Mouse (Mus musculus) T-helper 1 cell (primary cell): ENCODE measurements around the gene Olfr1393.

Experiments
- in situ Hi-C: fragments of 300-600 bp; cut with MboI, MseI; formaldehyde crosslinking; loops from one replicate; pipeline ENCODE4 v1.15.1; 2025; ENCODE audit warnings: high pct_unique_total_duplicates

The Olfr1393 gene

DNA sequence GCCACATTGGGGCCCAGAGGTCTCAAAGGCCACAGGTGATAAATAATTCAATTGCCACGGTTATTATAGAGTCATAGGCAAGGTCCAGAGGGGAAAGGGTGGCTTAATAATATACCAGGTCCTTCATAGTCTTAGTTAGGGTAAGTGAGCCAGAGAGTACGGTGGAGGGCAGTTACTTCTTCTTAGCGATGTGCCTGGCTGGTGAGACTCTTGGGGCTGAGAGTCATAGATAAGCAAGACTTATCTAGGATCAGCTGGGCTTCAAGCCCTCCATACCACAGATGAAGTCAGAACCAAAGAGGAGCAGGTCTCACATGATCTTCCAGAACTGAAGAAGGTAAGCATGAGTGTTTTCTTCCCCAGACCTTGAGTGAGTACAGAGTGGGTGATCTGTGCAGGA is at the start of gene Olfr1393:
Gene Olfr1393, plus strand, starts transcription at position 83 of the 400 bp plus-strand sequence.
- in situ Hi-C loops: loop anchor here (10.0 kb wide), 1 partner anchor 413 kb away; no protein-coding TSS in a partner anchor

DNA sequence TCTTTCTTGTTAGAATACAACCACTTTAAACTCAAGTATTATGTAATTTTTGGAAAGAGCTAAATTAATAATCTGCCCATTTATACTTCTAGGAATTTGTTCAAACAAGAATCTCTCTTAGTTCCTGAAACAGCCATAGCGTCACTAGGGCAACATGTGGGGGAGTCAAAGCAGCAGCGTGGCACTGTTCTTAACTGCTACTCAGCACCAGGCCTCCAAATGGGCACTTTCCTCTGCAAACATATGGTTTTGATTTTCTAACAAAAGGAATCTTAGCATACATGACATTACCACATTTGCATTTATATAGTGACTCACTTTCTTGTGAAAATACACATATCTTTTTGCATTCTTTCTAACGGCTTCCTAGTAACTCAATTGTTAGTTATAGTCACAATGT is 45.3 kb upstream of the Olfr1393 start:
- in situ Hi-C loops: no loop called here

DNA sequence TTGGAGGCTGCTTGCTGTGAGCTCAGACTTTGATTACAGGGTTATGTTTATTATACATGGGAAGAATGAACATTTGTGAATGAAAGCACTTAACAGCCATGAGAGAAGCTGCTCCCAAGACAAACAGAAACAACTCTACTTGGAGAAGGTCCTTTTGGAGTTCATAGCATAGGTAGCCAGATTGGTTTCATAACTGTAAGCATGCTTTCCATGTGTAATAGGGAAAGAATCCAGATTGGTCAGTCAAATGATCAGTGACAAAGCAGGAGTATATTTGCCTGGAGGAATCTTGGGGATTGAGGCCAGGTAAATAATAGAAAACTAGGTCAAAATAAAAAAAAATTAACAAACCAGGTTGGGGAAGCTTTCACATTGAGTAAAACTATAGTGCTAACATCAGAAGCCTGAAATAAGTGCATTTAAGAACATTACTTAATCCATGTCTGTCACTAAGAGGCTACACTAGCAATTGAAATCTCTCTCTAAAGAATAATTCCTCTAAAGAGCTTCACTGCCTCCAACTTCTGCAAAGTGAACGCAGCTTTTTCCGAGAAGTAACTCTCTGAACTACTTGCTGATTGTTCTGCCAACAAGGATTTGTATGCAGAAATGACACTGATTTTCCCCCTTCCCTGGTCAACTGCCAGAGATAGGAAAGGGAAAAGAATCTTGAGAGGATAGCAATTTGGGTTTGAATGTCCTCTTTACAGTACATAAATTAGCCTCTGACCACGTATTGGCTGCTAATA is 42.5 kb upstream of the Olfr1393 start:
- in situ Hi-C loops: no loop called here

DNA sequence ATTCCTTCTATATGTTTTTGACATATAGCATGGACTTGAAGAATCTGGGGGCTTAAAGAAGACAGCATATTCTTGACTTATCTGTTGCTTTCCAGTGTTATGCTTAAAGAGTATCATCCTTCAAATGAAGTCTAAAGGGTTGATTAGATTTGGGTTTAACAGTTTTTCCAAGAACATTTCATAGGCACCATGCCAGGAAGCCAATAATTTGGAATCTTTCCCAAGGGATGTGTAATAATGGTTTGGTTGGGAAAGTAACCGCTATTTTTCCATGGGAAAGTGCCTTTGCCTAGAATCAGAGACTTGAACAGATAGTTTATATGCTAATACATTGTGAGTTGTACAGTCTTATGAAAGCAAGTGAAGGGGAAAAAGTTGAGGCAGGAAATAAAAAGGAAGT is 41.2 kb upstream of the Olfr1393 start:
- in situ Hi-C loops: no loop called here

DNA sequence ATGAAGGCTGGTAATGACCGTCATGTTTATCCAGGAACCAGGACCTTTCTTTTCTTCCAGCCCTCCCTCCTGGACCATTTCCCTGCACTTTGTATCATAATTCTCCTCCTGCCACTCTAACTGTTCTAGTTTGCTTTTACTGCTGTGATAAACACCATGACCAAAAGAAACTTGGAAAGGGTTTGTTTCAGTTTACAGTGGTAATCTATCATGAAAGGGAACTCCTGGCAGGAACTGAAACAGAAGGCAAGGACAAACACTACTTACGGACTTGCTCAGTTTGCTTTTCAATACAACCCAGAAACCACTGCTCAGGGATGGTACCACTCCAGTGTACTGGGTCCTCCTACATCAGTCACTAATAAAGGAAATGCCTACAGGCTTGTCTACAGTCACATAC is 40.6 kb upstream of the Olfr1393 start:
- in situ Hi-C loops: no loop called here

DNA sequence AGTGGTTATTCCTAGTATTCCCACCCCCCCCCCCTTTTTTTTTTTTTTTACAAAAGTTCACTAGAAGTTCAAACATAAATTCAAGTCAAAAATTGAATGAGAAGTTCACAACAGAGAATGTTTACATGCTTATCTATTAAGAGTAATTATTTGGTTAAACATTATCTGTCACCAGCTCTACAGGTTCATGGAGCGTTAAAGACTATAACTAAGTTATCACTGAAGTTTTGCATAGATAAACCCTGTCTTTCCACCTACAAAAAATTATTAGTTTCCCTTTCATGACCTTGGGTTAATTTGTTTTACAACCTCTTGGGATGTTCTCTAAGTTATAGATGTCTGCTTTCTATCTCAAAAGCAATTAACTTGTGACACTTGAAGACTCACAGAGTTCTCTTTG is 37.8 kb upstream of the Olfr1393 start:
- in situ Hi-C loops: no loop called here

DNA sequence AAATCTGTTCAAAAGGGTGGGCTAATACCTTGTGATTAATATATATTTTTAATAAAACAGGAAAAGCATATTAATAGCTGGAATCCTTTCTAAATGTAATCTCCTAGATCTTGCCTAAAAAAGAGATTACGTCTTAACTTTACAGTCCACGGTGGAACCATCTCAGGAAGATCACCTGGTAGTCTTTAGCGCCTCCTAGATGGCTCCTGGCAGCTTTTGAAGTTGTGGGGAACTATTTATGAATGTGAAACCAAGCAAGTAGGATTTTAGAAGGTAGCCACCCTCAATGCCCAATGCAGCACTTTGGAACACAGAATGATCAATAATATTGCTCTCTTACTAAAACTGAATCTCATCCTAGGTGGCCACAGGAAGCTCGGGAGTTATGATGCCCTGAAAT is 37.2 kb upstream of the Olfr1393 start:
- in situ Hi-C loops: no loop called here

DNA sequence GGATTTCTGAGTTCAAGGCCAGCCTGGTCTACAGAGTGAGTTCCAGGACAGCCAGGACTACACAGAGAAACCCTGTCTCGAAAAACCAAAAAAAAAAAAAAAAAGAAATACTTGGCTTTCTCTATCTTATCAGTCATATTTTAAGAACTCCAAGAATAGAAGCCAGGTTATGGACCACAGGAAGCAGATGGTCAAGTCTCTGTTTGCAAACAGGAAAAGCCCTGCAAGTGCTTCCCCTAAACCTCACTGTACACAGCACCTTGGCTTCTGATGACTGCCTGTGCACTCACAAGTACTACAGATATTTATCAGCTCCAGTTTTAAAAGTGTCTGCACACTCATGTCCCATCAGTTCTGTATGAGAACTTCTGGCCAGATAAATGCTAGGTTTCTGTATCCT is 36.6 kb upstream of the Olfr1393 start:
- in situ Hi-C loops: no loop called here

DNA sequence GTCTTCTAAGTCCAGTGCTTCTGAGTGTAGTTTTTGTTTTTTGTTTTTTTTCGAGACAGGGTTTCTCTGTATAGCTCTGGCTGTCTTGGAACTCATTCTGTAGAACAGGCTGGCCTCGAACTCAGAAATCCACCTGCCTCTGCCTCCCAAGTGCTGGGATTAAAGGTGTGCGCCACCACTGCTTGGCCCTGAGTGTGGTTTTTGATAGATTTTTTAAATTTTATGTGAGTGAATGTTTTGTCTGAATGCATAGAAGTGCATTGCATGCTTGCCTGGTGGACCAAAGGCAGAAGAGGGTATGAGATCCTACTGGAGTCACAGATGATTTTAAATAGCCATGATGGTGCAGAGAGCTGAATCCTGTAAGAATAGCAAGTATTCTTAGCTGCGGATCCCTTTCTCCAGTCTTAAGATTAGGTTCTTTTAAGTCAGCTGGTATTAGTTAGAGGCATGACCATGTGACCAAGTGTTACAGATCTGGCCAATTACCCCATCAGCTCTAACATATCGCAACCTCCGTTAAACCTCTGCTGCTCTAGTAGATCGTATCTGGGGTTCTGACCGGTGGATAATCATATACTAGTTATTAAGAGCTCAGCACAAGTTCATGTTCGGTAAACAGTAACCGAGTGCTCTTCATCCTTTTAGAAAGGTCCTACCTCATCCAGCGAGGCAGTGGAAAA is 35.0 kb upstream of the Olfr1393 start:
- in situ Hi-C loops: no loop called here

DNA sequence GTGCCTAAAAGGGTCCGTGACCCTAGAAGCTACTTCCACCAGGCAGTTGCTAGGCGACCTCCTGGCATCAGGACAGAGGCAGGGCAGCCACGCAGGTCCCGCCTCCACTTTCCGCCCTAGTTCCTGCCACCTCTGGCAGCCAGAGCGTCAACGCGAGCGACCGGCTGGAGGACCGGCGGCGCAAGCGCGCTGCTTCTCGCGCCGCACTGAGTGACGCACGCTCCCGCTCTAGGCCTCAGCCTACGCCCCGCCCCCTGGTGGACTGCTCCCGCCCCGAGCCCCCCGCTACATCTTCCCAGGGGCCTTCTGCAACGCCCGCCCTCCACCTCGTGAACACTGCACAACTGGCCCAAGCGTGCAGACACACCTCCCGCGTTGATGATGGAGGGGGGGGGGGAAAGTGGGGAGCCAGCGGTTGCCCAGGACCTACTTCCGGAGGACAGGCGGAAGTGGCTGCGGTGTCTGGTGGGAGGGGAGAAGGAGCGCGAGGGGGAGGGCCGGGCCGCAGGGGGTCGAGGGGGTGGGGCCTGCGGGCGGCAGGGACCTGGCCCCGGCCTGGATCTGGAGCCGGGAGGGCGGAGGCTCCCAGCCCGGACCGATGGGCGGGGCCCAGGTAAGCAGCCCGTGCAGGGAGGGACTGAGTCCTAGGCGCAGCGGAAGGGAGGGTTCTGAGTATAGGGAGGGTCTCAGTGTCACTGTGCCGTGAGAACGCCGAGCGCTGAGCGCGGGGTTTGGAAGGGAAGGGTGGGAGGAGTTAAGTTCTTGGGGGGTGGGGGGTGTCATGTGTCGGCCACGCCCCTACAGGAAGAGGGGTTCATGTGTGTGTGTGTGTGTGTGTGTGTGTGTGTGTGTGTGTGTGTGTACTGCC is 34.1 kb upstream of the Olfr1393 start, which contains the start of gene Mgat1:
Gene Mgat1, plus strand, starts transcription at position 465 of the 868 bp plus-strand sequence.
- in situ Hi-C loops: no loop called here

DNA sequence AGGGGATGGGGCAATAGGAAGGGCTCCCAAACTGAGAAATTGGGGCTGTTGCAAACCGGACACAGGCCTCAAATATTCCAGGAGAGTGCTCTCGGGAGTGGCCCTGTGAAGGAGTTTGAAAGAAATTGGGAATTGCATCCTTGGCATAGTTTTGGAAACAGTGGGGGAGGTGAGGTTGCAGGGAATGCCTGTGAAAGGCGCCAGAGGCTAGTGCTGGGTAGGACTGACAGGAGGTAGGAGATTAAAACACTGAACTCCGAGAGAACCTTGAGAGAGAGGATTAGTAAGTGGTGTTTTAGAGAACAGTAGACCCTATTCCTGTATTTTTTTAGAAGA is 33.5 kb upstream of the Olfr1393 start:
- in situ Hi-C loops: no loop called here

DNA sequence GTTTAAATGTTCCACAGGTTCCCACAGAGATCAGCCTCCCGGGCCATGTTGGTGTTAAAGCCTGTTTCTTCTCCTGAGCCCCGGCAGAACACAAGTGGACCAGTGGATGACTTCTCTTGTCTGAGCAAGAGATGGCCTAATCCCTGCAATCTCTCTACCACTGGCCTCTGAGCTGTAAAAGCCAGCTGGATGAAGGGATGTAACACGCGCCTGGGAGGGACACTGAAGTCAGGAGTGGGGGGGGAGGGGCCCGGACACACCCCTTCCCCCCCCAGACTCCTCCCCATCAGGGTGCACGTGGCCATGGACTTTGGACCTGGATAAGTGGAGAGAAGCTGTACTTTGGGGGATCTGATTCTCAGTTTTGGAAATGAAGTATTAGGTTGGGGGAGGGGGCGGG is 32.9 kb upstream of the Olfr1393 start:
- in situ Hi-C loops: loop anchor here (5.0 kb wide), 1 partner anchor 373 kb away; the partner anchor contains the start of gene Irgm1

DNA sequence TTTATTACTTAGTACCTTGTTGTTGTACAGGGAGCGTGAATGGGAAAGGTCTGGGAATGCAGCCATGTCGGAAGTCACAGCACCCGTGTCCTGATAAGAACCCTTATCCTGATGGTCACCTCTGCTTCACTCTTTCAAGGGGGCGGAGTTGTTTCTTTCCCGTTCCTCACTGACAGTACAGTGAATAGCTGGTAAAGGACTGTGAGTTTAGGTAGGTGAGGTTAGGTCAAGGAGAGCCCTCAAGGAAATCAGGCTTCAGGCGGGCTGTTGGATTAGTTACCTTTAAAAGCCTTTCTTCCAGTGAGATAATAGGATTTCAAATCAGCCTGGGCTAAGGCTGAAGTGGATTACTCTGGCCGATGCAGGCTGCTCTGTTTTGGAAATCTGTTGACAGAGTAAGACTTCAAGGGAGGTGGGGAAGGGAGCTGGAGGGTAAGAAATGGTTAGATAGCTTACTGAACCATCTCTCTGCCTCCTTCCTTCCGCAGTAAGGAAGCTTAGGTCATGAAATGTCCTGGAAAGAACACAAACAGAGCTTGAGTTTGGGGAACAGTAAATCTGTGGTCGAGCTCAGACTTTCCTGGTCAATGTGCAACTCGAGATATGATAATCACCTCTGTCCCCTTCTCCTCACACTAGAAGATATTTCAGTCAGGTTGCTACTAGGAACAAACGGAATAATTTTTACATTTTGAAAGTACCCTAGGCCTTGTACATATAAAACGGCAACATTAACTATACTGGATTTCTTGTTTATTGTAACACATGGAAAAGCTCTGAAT is 32.3 kb upstream of the Olfr1393 start:
- in situ Hi-C loops: loop anchor here (5.0 kb wide), 1 partner anchor 374 kb away; the partner anchor contains the start of gene Irgm1

DNA sequence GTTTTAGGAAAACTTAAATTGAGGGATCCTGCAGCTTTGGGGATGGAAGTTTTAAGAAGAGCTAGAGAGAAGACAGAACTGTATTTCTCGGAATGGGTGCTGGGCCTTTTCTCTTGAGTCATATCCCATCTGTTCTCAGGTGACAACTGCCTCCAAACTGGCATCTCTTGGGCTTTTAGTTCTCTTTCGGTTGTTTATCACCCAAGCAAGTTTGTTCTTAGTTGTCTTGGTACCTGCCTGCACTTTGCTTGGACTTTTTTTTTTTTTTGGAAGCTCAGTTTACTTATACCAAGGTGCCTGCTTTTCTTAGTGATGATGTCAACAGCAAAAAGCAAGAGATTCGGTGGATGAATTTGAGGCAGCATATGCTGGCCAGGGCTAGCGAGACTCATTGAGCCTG is 31.6 kb upstream of the Olfr1393 start:
- in situ Hi-C loops: loop anchor here (5.0 kb wide), 1 partner anchor 374 kb away; the partner anchor contains the start of gene Irgm1

DNA sequence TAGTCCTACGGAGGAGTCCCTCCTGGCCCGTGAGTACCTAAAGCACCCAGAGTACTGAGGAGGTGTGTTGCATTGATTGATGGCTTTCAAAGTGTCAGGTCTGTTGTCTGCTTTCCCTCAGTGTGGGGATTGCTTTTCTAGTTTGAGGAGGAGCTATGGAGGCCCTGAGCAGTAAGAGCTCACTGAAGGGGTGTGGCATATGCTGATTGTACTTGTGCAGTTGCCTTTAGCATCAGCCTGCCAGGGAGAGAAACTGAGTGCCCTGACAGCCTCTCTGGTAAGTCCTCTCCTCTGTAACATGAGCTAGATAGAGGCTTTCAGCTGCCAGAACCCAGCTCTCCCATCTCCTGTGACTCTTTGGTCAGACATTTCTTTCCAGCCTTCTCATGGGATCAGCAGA is 30.8 kb upstream of the Olfr1393 start:
- in situ Hi-C loops: loop anchor here (5.0 kb wide), 1 partner anchor 375 kb away; the partner anchor contains the start of gene Irgm1

DNA sequence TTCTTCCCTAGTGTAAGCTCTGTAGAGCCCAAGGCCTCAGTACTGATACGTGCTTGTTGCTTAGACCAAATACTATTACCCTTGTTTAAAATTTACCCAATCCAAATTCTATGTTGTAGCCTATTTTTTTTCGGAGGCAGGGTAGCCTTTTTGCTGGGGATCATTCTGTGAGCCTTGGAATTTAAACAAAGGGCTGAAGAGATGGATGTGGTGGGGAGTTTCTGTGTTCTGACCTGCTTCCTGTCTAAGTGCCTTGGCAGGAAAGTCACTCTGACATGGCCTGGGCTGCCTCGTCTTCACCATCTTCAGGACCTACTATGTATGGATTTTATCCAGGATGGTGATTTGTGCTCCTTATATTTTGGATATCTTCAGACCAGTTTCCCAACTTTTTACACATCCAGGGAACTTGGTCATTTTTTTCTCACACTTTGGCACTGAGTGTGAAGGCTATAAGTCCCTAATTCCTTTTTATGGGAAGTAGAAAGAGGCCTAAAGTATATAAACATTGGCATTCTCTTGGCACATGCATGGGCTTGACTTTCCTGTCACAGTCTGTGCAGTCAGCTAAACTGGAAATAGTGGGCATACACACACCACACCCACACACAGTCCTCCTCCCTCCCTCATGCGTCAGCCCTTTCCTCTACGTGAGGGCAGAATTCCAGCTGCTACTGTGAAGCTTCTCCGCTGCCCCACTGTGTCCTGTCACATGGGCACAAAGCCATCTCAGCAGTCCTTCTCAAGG is 29.7 kb upstream of the Olfr1393 start:
- in situ Hi-C loops: loop anchor here (5.0 kb wide), 1 partner anchor 376 kb away; the partner anchor contains the start of gene Irgm1

DNA sequence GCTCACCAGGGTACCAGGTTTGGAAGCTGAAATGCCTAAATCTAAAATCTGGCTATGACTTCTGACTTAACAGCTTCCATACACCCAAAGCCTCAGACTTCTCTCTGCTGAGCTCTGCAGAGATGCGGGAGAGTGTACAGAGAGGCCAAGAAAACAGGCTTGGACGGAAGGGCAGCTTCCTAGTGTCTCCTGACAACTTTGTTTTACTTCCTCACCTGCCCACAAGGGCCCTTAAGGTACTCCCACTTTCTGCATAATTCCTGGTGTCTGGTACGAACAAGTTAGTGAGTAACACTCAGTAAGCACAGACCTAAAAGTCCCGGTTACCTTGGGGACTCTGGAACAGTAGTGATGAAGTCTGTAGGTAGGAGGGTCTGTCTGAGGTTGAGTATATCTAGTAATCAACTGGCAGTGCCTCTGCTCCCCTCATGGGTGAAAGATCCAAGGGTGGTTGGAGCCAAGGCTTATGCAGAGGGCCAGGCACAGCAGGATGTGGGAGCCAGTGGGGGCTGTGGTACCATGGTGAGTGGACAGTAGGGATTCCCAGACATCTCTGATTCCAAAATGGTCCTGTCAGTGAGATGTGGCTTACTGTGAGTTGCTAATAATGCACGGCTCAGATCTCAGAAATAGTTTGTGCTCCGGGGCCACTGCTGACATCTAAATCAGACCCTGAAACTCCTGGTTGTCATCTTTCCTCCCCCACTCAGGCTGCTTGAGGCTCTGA is 29.0 kb upstream of the Olfr1393 start:
- in situ Hi-C loops: loop anchor here (5.0 kb wide), 1 partner anchor 377 kb away; the partner anchor contains the start of gene Irgm1

DNA sequence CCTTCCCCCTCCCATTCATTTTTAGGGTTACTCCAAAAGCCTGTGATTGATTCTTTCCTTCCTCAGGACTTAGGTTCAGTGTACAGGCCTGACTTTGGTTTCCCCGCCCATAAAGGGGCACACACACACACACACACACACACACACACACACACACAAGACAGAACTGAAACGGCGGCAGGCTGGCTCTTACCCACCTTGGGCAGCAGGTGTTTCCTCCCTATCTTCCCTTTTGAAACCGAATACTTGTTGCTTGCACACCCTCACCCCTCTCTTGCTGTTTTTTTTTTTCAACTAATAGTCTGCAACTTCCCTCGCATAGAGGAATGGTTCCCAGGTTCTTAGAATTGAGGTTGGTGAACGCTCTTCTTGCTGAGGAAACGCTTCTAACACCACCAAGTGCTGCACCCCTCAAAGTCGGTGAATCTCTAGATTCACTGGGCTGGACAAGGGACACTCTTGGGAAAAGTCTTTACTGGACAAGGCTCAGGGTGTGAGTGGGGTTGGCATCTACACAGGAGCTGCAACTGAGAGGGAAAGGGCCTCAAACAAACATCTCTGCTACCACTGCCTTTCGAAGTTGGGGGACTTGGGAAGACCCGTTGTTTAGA is 28.2 kb upstream of the Olfr1393 start:
- in situ Hi-C loops: loop anchor here (5.0 kb wide), 1 partner anchor 378 kb away; the partner anchor contains the start of gene Irgm1
